Mouse (Mus musculus): ENCODE data around the gene Csrnp1. TPM values are rescaled to one million over a fixed set of nuclear protein-coding genes. Genes with fewer than 3 reads are reported as not detected.

The Csrnp1 gene
- polyA plus RNA-seq, 1 experiment from 2014 or later, result 5.1 TPM

DNA sequence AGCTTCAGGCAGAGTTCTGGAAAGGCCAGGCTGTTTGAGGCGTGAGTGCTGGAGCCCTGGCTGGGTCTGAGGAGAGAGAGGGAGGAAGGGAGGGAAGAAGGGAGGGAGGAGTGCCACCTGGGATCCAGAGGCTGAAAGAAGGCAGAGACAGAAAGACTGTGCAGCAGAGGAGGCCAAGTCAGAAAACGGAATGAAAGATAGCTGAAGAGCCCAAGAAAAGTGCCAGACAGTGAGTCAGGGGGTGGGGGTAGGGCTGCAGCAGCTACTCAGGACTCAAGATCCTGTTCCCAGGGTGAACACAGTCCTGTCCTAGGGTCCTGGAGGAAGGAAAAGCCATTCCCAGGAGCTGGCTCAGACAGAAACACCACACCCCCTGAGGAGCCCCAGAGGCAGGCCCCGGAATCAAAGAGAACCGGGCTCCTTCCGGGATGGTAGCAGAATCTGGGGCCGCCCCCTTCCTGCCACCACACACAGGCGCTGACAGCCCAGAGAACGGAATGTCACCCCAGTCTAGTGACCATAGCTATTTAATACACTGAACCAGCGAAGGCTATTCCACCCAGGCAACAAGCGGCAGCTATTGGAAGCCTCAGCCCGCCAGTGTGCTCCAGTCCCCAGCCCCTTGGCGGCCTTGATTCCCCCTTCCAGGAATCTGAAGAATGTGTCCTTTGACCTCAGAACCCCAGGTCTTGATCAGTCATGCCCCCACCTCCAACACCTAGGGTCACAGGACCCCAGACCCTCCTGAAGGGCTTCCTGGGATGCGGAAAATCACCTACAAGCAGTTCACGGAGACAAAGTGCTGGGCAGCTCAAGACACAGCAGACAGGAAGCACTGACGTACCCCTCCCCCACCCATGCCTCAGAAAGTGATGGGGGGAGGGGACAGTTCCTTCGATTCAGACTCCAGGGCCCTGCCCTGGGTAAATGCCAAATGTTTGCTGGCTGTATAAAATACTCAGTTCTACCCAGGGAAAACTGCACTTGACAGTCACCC is 3.0 kb downstream of the Csrnp1 start:
- no peaks in the 10 kb centered on the region for H3K36me3 ChIP-seq (ENCODE audit: control insufficient read depth, insufficient read depth, low read length)
- H3K27ac ChIP-seq (ENCODE audit: low read length), result peak overlapping the region; percentile 98
- H3K9me3 ChIP-seq (ENCODE audit: control insufficient read depth, low read length), result no peaks in the 10 kb centered on the region
- peak overlapping the region; percentile 93 for H3K4me2 ChIP-seq (ENCODE audit: low read depth, low read length)
- H3K4me3 ChIP-seq (ENCODE audit: low read length), result peak overlapping the region; percentile 74
- peaks cover 69% of the 10 kb centered on the region for H3K4me1 ChIP-seq (ENCODE audit: control insufficient read depth, insufficient read depth, low read length)
- WGBS, result under 1% methylated on average over 16 of the region's 16 CpGs
- ATAC-seq, result peak; percentile 47
- no peaks in the 10 kb centered on the region for H3K27me3 ChIP-seq (replicated peaks; ENCODE audit: control insufficient read depth, insufficient read depth, low read length)
- peak overlapping the region; percentile 84 for H3K9ac ChIP-seq (ENCODE audit: low read depth, low read length)

DNA sequence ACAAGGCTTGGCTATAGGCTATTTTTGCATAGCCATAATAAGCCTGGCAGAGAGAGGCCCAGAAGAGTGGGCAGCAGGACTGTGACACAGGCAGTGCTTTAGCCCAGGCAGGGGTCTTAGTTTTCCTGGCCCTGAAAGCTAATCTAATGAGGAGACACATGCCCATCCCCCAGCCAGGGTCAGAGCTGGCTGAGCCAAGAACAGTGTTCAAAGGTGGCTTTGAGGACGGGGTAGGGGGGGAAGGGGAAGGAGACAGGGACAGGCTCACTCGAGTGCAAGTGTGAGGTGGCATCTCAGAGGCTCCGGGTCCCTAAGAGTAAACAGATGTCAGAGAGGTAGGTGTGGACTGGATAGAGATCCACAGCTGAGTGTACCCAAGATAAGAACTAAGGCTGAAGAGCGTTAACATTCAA is 3.7 kb downstream of the Csrnp1 start:
- ATAC-seq, result peak; percentile 12
- 4% methylated on average over 4 of the region's 4 CpGs for WGBS
- Histone ChIP-seq H3K27ac (ENCODE audit: low read length) (peak overlapping the region; percentile 98), H3K36me3 (ENCODE audit: control insufficient read depth, insufficient read depth, low read length) (no peaks in the 10 kb centered on the region), H3K9ac (ENCODE audit: low read depth, low read length) (peak overlapping the region; percentile 84), H3K4me2 (ENCODE audit: low read depth, low read length) (peak overlapping the region; percentile 93), H3K27me3 (replicated peaks; ENCODE audit: control insufficient read depth, insufficient read depth, low read length) (no peaks in the 10 kb centered on the region), H3K4me3 (ENCODE audit: low read length) (peak overlapping the region; percentile 74), H3K9me3 (ENCODE audit: control insufficient read depth, low read length) (no peaks in the 10 kb centered on the region), H3K4me1 (ENCODE audit: control insufficient read depth, insufficient read depth, low read length) (peaks cover 68% of the 10 kb centered on the region)

- no peaks in the 10 kb centered on the region for H3K36me3 ChIP-seq (ENCODE audit: control insufficient read depth, insufficient read depth, low read length)
- WGBS, result 71% methylated on average over 2 of the region's 2 CpGs
These were observed 4.7 kb downstream of the Csrnp1 start for GRCm38 (mm10) chr9:119979749-119980148.

DNA sequence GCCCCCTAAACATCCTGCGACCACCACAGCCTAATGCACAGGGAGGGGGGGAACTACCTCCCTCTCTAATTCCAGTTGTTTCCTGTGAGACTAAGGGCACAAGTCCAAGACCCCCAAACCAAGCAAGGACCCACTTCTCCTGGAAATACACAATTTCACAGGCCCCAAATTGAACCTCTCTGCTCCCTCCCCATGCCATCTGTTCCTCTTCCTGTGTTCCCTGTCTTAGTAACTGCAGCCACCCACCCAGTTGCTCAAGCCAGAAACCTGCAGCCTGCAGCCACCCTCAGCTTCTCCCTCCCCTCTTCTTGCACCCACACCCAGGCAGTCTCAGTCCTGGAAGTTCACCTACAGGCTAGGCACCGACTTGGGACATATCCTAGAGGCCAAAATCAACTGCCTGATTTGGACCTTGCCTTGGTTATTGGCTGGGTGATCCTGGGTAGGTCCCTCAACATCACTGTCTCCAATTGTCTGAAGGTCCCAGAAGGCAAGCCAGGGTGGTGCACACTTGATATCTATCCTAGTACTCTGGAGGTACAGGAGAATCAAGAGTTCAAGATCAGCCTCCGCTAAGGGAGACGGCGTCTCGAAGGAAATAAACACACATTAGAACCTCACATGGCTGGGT is 5.5 kb downstream of the Csrnp1 start:
- Histone ChIP-seq H3K4me3 (ENCODE audit: low read length) (no peak overlapping the region), H3K4me1 (ENCODE audit: control insufficient read depth, insufficient read depth, low read length) (peaks cover 60% of the 10 kb centered on the region), H3K9me3 (ENCODE audit: control insufficient read depth, low read length) (no peaks in the 10 kb centered on the region), H3K9ac (ENCODE audit: low read depth, low read length) (no peak overlapping the region), H3K27me3 (replicated peaks; ENCODE audit: control insufficient read depth, insufficient read depth, low read length) (no peaks in the 10 kb centered on the region), H3K4me2 (ENCODE audit: low read depth, low read length) (no peak overlapping the region), H3K36me3 (ENCODE audit: control insufficient read depth, insufficient read depth, low read length) (peaks cover 4% of the 10 kb centered on the region), H3K27ac (ENCODE audit: low read length) (no peak overlapping the region)
- WGBS, result 76% methylated on average over 6 of the region's 6 CpGs
- ATAC-seq, result no peak

More at GRCm38 (mm10) chr9:119979749-119980148, 4.7 kb downstream of the Csrnp1 start:
- H3K4me2 ChIP-seq (ENCODE audit: low read depth, low read length), result no peak overlapping the region
- no peaks in the 10 kb centered on the region for H3K9me3 ChIP-seq (ENCODE audit: control insufficient read depth, low read length)
- no peaks in the 10 kb centered on the region for H3K27me3 ChIP-seq (replicated peaks; ENCODE audit: control insufficient read depth, insufficient read depth, low read length)
- H3K9ac ChIP-seq (ENCODE audit: low read depth, low read length), result no peak overlapping the region
- no peak for ATAC-seq
- H3K4me1 ChIP-seq (ENCODE audit: control insufficient read depth, insufficient read depth, low read length), result peaks cover 68% of the 10 kb centered on the region
- no peak overlapping the region for H3K27ac ChIP-seq (ENCODE audit: low read length)
- no peak overlapping the region for H3K4me3 ChIP-seq (ENCODE audit: low read length)

GRCm38 (mm10) chr9:119978151-119978810 is 6.2 kb downstream of the Csrnp1 start:
- no peak overlapping the region for H3K27ac ChIP-seq (ENCODE audit: low read length)
- H3K9ac ChIP-seq (ENCODE audit: low read depth, low read length), result no peak overlapping the region
- no peaks in the 10 kb centered on the region for H3K27me3 ChIP-seq (replicated peaks; ENCODE audit: control insufficient read depth, insufficient read depth, low read length)
- no peak overlapping the region for H3K4me3 ChIP-seq (ENCODE audit: low read length)
- no peak for ATAC-seq
- H3K4me1 ChIP-seq (ENCODE audit: control insufficient read depth, insufficient read depth, low read length), result peaks cover 60% of the 10 kb centered on the region
- H3K36me3 ChIP-seq (ENCODE audit: control insufficient read depth, insufficient read depth, low read length), result peaks cover 9% of the 10 kb centered on the region
- H3K4me2 ChIP-seq (ENCODE audit: low read depth, low read length), result no peak overlapping the region
- 60% methylated on average over 9 of the region's 9 CpGs for whole genome bisulfite sequencing
- no peaks in the 10 kb centered on the region for H3K9me3 ChIP-seq (ENCODE audit: control insufficient read depth, low read length)

DNA sequence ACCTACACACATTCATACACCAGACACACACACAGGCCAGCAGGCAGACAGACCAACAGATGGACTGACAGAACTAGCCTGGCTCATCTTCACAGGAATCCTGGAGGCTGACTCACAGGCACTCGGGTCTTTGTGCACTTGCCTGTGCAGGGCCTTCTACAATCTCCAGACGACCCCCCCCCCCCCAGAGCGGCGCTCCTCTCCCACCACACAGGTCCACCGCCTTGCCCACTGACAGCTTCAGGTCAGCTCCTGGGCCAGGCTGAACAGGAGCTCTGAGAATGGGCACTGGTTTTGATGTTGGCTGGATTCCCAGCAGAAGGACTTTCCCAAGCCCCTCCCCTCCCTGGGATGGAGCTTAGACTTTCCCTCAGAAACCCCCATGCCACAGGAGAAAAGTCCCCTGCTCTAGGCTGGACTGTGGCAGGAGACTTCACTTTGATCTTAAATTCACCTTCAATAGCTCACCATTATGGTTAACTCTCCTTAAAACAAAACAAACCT is 6.8 kb downstream of the Csrnp1 start:
- Histone ChIP-seq H3K9ac (ENCODE audit: low read depth, low read length) (peak overlapping the region; percentile 33; the same call in 1 of the 2 replicates), H3K4me3 (ENCODE audit: low read length) (no peak overlapping the region), H3K4me1 (ENCODE audit: control insufficient read depth, insufficient read depth, low read length) (peaks cover 56% of the 10 kb centered on the region), H3K4me2 (ENCODE audit: low read depth, low read length) (no peak overlapping the region), H3K9me3 (ENCODE audit: control insufficient read depth, low read length) (no peaks in the 10 kb centered on the region), H3K36me3 (ENCODE audit: control insufficient read depth, insufficient read depth, low read length) (peaks cover 13% of the 10 kb centered on the region), H3K27me3 (replicated peaks; ENCODE audit: control insufficient read depth, insufficient read depth, low read length) (no peaks in the 10 kb centered on the region), H3K27ac (ENCODE audit: low read length) (peak overlapping the region; percentile 38; the same call in 1 of the 2 replicates)
- no peak for ATAC-seq
- 36% methylated on average over 5 of the region's 5 CpGs for WGBS

DNA sequence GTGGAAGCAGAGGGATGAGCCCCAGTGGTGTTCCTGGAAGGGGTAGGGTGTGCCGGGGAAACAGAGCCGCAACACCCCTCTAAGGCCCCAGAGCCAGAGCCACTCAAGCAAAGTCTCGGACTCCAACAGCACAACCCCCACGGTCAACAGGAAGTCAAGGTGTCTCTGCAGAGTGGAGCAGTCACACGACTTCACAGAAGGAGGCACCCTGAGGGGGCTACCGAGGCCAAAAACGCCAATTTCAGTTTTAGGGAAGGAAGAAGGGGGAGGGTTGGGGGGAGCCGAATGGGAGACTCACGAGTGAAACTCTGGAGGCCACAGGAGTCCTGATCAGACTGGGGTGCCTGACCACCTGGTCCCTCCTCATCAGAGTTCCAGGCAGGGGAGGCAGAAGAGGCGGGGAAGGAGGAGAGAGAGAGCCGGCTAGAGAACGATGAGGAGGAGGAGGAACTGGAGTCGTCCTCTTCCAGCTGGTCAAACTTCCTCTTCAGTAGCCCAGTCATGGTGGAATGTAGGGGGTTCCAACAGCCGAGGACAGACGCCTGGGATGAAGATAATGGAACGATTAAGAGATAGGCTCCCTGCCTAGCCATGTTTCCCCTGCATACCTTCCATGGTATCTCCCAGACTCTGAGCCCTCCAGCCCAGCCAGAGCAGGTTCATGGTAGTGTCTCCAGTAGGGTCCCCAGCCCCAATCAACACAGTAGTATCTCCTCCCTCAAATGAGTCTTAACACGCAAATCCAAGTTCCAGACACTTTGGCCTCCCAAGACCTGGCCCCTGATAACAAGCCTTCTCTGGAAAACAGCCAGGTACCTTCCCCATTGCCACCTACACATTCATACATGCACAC is 7.5 kb downstream of the Csrnp1 start:
- Histone ChIP-seq H3K27ac (ENCODE audit: low read length) (peak overlapping the region; percentile 38; the same call in 1 of the 2 replicates), H3K4me3 (ENCODE audit: low read length) (no peak overlapping the region), H3K9me3 (ENCODE audit: control insufficient read depth, low read length) (no peaks in the 10 kb centered on the region), H3K9ac (ENCODE audit: low read depth, low read length) (no peak overlapping the region; the same call in 1 of the 2 replicates), H3K4me2 (ENCODE audit: low read depth, low read length) (no peak overlapping the region), H3K27me3 (replicated peaks; ENCODE audit: control insufficient read depth, insufficient read depth, low read length) (no peaks in the 10 kb centered on the region), H3K36me3 (ENCODE audit: control insufficient read depth, insufficient read depth, low read length) (peaks cover 13% of the 10 kb centered on the region), H3K4me1 (ENCODE audit: control insufficient read depth, insufficient read depth, low read length) (peaks cover 49% of the 10 kb centered on the region)
- WGBS, result 38% methylated on average over 17 of the region's 17 CpGs
- ATAC-seq, result no peak

DNA sequence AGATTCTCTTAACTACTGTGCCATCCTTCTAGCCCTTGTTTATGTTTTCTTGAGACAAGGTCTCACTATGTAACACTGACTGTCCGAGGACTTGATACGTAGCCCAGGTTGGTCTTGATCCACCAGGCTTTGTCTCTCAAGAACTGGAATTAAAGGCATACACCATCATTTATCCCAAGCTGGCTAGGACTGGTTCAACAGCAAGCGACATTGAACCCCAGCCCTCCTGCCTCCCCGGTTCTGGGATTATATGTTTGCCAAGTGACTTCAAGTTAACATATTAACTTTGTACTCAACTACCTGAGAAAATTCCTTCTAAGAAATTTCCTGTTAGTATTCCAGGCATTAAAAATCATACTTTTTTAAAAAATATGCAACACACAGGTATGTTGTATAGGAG is 9.2 kb downstream of the Csrnp1 start:
- Histone ChIP-seq H3K9ac (ENCODE audit: low read depth, low read length) (no peak overlapping the region), H3K36me3 (ENCODE audit: control insufficient read depth, insufficient read depth, low read length) (peaks cover 13% of the 10 kb centered on the region), H3K27ac (ENCODE audit: low read length) (no peak overlapping the region), H3K4me1 (ENCODE audit: control insufficient read depth, insufficient read depth, low read length) (peaks cover 35% of the 10 kb centered on the region), H3K4me2 (ENCODE audit: low read depth, low read length) (no peak overlapping the region), H3K27me3 (replicated peaks; ENCODE audit: control insufficient read depth, insufficient read depth, low read length) (no peaks in the 10 kb centered on the region), H3K4me3 (ENCODE audit: low read length) (no peak overlapping the region), H3K9me3 (ENCODE audit: control insufficient read depth, low read length) (no peaks in the 10 kb centered on the region)
- WGBS, result 83% methylated on average over 4 of the region's 4 CpGs
- no peak for ATAC-seq

Measured in intestine, embryonic 16.5 days (tissue).